Mouse (Mus musculus) cerebellum, postnatal 10 days (tissue): ENCODE measurements at regions not wholly inside any gene's neighbourhood (a gene's known extent, or its start where the extent isn't known, plus 50 kb on each side); places are given as distances from the start of the nearest gene placed in this dataset.
A peak's percentile ranks its signal among the peaks of the same experiment; 100 is the strongest.

Experiments used
- DNase-seq, 2 experiments: peaks; one replicate each; pipeline ENCODE4 v3.0.0; 2021; ENCODE audit warnings: mixed read lengths in 2 of 2

DNA sequence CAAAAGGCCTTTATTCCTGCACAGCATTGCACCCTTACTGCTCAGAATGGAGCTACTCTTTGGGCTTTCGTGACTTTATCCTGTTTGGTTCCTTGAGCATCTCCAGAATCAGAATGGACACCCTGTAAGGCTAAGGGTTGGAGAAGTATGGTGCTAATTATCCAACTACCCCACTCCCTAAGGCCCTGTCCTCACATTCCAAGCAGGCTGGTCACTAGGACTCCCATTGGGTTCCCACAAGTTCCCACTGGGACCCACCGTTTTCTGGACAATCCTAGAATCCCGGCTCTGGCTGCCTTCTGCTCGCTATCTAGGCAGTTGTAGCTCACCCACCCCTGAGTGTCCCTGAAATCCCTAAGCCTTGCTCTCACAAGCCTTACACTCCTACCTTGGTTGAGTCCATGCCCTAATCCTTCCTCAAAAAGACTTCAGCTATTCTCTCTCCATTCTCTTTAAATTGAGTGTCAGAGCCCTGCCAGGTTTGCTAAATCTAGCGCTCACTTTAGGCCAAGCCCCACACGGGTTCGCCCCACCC is 146.1 kb downstream of the Efcab1 start:
- DNase-seq: no peak

- peak; percentile 78 to 82 for DNase-seq
Measured at GRCm38 (mm10) chr16:15052924-15053793, 146.8 kb downstream of the Efcab1 start.

GRCm38 (mm10) chr16:15053840-15054239 is 147.4 kb downstream of the Efcab1 start:
- DNase-seq: no peak

GRCm38 (mm10) chr16:15054306-15055001 is 148.0 kb downstream of the Efcab1 start:
- no peak for DNase-seq

DNA sequence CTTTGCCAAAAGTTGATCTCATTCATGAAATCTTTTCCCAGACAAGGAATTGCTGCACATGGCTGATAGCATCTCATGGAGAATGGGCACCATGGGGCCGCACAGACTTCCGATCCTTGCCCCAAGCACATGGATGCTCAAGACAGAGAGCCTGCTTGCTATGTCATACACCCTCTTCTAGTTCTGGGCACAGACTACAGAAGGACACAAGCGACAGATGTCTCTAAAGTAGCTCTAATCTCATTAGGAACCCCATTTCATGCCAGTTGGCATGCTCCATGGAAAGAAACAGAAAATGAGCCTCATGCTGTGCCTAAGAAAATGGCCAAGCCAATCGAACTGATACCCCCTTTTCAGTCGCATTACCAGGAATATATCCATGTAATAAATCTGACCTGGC is 149.3 kb downstream of the Efcab1 start:
- DNase-seq: peak; percentile 70 to 76

DNA sequence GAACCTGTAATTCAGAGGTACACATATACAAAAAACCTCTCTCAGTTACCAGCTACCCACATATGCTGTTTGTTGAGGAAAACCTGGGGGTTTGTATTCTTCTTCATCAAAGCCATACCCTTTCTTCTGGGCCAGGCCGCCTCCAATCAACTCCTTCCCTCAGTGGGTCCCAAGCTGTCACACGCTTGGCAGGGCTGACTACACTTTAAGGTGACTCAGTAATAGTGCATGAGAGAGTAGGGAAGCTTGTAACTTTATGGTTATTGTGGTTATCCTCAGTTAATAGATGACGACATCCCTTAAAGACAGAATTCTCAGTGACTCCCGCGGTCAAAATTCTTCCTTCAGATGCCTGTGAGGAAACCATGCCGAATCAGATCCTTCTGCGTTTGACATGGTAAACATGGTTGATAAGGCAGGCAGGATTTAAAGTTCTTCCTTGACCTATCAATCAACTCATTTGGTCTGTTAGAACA is 164.1 kb downstream of the Efcab1 start:
- no peak for DNase-seq

DNA sequence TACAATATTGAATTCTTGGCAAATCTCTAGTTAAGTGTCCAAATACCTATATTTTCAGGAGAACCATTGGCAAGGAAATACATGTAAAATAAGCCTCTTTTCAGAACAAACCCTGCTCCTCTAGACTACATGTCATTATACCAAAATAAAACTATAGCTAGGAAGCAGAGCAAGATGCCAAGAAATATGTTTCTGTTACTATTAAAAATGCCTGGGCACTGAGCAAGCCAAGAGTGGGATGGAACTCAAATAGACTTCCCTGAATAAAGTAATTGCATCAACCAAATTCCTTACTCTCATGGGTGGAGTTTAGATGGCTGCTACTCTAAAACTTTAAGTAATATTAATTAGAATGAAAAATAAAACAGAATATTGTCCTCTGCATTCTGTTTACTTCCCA is 168.0 kb downstream of the Efcab1 start:
- DNase-seq: no peak

DNA sequence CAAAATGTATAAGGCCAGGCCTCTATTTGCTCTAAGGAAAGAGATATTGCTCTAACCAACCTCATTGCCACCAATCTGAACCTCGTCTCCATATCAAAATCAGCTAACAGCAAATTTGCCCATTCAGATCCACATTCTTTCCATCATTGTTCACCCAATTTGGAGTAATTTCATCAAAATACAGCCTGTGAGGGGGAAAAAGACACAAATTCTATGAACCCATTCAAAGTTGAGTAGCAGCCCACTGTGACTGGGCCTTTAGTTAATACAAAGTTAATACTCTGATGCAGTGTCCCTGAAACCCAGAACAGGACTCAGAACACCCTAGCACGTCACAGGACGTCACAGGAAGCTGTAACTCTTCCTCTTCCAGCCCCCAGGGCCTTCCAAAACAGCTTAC is 177.3 kb downstream of the Efcab1 start:
- DNase-seq: no peak

DNA sequence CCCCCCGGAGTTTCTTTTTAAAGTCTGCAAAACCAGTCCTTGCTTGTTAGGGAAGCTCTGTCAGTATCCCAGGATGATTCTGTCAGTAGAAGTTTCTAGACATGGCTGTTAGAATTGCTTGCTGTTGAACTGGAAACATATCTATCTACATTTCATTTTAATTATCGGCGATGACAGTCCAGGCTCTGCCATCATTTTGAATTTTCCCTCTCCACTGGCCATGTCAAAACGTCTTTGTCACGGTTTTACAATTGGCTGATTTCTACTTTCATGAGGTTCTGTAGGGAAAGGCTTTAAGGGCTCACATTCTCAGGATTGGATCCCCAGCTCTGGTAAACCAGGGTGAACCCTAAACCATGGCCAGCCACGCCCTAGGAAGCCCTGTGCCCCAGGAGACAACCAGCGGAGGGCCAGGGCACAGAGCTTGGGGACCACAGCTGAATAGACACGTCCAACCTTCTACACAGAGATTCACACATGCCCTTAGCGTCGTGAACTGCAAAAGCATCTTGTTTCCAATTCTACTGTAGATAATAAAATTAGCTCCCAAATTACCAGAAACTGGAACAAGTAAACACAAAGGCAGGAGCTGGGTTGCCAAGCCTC is 177.8 kb downstream of the Efcab1 start:
- peak; percentile 1 to 5 for DNase-seq

DNA sequence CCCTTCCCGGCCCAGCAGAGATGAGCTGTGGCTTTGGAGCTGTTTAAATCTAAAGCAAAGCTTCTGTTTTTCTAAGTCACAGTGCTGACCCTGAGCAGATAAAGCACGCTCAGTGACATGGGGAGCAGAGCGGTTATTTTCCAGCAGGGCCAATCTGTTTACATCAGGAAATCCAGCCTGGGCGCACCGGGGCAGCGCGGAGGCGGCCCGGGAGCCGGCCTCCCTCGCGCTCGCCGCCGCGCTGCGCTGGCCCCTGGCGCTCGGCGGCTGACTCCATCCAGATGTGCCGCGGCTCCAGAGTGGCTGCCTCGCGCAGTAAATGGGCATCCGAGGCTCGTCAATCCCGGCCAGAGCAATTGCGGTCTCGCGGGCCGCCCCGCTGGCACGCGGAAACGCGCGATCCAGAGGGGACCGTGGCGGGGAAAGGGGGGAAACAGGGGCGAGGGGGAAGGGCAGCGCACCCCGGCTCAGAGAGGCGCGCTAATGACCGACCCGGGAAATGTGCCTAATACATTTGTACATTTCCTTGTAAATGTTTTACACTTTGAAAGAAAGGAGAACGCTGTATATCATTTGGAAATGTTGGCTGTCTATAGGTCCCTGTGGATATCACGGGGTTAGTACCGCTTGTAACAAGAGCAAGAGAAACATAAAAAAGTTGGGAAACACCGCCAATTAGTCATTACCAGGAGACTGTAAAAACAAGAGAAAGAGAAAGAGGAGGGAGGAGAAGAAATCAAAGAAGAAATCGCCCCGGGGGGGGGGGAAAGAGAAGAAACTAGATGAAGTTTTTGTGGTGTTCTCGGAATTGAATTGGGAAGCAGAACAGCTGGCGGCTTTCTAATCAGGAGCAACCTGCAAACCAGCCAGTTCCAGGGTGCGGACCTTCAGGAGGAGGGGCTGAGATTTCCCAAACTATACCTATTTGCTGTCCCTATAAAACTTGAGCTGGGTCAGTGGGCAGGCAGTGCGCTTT is 178.6 kb downstream of the Efcab1 start:
- peak; percentile 11 to 17 for DNase-seq

- no peak for DNase-seq
Measured at GRCm38 (mm10) chr16:15086556-15086955, 180.2 kb downstream of the Efcab1 start.

DNA sequence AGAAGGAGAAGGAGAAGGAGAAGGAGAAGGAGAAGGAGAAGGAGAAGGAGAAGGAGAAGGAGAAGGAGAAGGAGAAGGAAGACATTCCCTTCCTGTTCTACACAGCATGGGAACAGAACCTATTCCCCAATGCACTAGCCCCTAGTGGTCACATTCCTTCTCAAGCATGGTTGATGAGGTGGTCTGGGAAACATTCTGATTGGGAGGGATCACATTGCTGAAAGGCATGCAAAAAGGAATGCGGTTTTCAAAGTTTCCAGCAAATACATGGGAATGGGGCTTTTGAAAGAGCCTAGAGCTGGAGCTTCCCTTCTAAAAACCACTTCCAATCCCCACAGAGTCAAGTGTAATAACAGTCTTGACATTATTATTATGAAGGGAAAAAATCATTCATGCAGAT is 197.5 kb downstream of the Efcab1 start:
- DNase-seq: no peak

DNA sequence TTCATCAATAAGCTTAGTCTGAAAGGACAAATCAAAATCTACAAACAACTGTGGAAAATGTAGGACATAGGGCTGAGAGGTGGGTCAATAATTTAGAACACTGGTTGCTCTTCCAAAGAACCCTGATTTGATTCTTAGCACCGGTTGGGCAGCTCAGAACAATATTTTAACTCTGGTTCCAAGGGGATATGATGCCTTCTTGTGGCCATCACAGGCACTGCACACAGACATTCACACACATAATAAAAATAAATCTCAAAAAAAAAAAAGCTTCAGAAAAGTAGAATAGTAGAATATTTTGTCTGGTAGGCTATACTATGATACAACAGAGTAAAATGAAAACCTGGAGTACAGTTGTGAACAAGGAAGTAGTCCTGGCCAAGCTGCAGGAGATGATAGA is 200.8 kb downstream of the Efcab1 start:
- DNase-seq: no peak

GRCm38 (mm10) chr16:15113131-15113530 is 204.1 kb upstream of the Gm21897 start:
- DNase-seq: no peak

DNA sequence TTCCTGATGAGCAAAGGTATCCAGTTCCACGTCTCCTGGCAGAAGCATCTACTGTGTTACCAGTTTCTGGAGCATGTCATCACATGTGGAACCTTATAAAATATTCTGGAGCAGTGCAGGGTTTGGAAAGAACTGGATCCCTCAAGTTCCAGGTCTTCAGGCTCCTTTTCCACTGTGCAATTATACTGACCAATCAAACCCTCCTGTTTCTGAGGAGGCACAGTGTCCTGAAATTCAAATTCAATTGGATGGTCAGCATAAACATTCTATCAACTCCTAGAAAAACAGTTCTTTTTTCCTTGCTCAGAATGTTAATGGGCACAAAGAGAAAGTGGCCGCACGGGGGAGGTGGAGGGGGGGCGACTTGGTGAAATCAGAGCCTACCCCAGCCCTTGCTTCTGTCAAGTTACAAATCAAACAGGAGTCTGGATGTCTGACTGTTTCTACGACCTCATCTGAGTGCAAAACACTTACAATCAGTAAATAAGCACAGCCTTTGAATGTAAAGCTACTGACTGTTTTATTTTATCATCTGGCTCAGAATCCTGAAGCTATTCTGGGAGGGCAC is 203.2 kb upstream of the Gm21897 start:
- no peak for DNase-seq

DNA sequence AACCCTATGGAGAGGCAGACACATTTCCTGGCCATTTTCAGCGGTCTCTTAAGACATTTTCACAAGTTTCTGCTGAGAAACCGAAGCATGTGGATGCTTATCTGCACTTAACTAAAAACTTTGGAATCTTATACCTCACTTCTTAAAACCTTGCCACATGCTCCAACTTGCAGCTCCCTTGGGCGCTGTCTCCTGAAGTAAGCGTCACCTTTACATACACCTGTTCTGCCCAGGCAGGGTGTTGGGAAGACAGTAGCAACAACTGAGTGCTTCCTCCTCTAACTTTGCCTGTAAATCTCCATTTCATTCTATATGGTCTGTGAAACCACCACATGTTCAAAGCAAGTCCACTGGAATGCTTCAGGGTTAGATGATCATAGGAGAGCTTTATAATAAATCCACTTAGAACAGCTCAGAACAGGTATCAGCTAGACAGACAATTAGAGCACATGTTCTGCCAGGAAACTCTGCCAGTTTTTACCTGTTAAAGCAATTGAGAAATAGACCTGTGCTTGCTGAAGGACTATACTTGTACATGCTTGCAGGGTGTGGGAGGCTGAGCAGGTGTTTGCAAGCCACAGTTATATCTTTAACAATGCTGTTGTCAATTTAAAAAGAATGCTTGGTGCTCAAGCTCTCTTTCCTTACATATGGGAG is 202.6 kb upstream of the Gm21897 start:
- DNase-seq: no peak

- DNase-seq: no peak
Measured at GRCm38 (mm10) chr16:15115386-15115785, 201.9 kb upstream of the Gm21897 start.

DNA sequence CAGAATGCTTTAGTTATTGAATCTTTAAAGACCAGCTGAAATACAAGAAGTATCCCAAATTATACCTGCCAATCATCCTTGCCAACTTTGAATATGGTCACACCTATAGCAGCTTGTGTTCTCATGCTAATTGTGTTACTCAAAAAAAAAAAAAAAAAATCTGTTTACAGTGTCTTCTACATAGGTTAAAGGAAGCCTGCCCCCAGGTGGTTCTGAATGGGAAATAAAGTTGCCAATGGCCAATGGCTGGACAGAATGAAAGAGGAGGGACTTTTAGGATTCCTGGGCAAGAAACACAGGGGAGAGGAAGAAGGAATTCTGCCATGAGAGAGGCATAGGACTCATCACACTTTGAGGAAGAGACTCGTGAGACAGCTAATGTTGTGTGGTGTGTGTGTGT is 197.5 kb upstream of the Gm21897 start:
- peak; percentile 59 to 61 for DNase-seq

- no peak for DNase-seq
Measured at GRCm38 (mm10) chr16:15128996-15129395, 188.3 kb upstream of the Gm21897 start.

- no peak for DNase-seq
Measured at GRCm38 (mm10) chr16:15129806-15130205, 187.5 kb upstream of the Gm21897 start.

DNA sequence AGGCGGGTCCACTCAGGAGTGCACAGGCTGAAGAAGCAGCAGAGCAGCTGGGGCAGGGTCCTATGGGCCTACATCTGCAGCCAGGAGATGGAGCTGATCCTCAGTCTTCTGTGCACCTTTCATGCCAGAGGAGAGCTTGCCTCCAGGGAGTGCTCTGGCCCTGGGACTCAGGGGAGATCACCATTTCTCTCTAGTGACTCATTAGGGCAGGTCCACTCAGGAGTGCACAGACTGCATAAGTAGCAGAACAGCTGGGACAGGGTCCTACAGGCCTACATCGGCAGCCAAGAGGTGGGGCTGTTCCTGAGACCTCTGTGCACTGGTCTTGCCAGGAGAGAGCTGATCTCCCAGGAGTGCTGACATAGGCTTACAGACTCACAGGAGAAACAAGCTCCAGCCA is 159.4 kb upstream of the Gm21897 start:
- no peak for DNase-seq
